Mouse (Mus musculus): ENCODE data around the gene Pld4.

Gene Pld4

GRCm38 (mm10) chr12:112738281-112739022 is 22.0 kb upstream of the Pld4 start:
- no peak for DNase-seq

- DNase-seq: no peak
These were observed 21.4 kb upstream of the Pld4 start for GRCm38 (mm10) chr12:112739023-112739568.

GRCm38 (mm10) chr12:112742768-112743167 is 17.7 kb upstream of the Pld4 start:
- DNase-seq: no peak

GRCm38 (mm10) chr12:112743168-112743975 is 17.1 kb upstream of the Pld4 start:
- peak; percentile 87 for DNase-seq

- DNase-seq: no peak
These were observed 16.2 kb upstream of the Pld4 start for GRCm38 (mm10) chr12:112744211-112744610.

GRCm38 (mm10) chr12:112744891-112745580 is 15.4 kb upstream of the Pld4 start:
- no peak for DNase-seq

GRCm38 (mm10) chr12:112745716-112746115 is 14.7 kb upstream of the Pld4 start:
- DNase-seq: no peak

GRCm38 (mm10) chr12:112746461-112746807 is 14.0 kb upstream of the Pld4 start:
- DNase-seq: no peak

- DNase-seq: peak; percentile 73
These were observed 13.4 kb upstream of the Pld4 start for GRCm38 (mm10) chr12:112746808-112747605.

- no peak for DNase-seq
These were observed 12.9 kb upstream of the Pld4 start for GRCm38 (mm10) chr12:112747606-112747970.

GRCm38 (mm10) chr12:112750976-112751375 is 9.5 kb upstream of the Pld4 start:
- DNase-seq: no peak

- no peak for DNase-seq
These were observed 8.1 kb upstream of the Pld4 start for GRCm38 (mm10) chr12:112752399-112752798.

GRCm38 (mm10) chr12:112755900-112756299 is 4.6 kb upstream of the Pld4 start:
- DNase-seq: no peak

- DNase-seq: no peak
These were observed 2.6 kb upstream of the Pld4 start for GRCm38 (mm10) chr12:112757896-112758295.

- no peak for DNase-seq
These were observed 984 bp upstream of the Pld4 start for GRCm38 (mm10) chr12:112759471-112759870.

- DNase-seq: peak; percentile 32
These were observed 956 bp downstream of the Pld4 start for GRCm38 (mm10) chr12:112761411-112761810.

- peak; percentile 62 for DNase-seq
These were observed 1.6 kb downstream of the Pld4 start for GRCm38 (mm10) chr12:112762018-112762417.

- DNase-seq: no peak
These were observed 2.7 kb downstream of the Pld4 start for GRCm38 (mm10) chr12:112763176-112763575.

GRCm38 (mm10) chr12:112764141-112764540 is 3.7 kb downstream of the Pld4 start:
- DNase-seq: no peak

- DNase-seq: no peak
These were observed 4.5 kb downstream of the Pld4 start for GRCm38 (mm10) chr12:112764991-112765390.

- DNase-seq: no peak
These were observed 6.1 kb downstream of the Pld4 start for GRCm38 (mm10) chr12:112766586-112766985.

Measured in lung, postnatal 36 days (tissue).